Mouse (Mus musculus) testis, adult 2 months (tissue): ENCODE measurements around the gene Dph7.

Experiments used
- CTCF ChIP-seq: fragments of 200-500 bp; IDR thresholded peaks from 2 replicates; pipeline ENCODE4 v1.5.1; 2012; ENCODE audit warnings: low read depth, mild to moderate bottlenecking, inconsistent platforms, low read length, moderate library complexity; ENCODE audit not compliant: control insufficient read depth, insufficient read depth, insufficient replicate concordance
- POLR2A ChIP-seq: fragments of 200-500 bp; IDR thresholded peaks from 2 replicates; pipeline ENCODE4 v1.6.1; 2012; ENCODE audit warnings: low read depth, mild to moderate bottlenecking, inconsistent platforms, low read length, moderate library complexity; ENCODE audit not compliant: control insufficient read depth

- TF ChIP-seq CTCF (no peak), POLR2A (no peak)
Measured at GRCm38 (mm10) chr2:24929119-24929518, 33.1 kb upstream of the Dph7 start.
